Mouse (Mus musculus) myocyte (in vitro differentiated cells): ENCODE results near the gene Sh3gl1.
A peak's percentile ranks its signal among the peaks of the same experiment; 100 is the strongest.

Experiments
- MYOD1 ChIP-seq, 3 experiments: IDR thresholded peaks; one replicate each; pipeline ENCODE4 v1.6.1; 2011; ENCODE audit warnings: control low read depth in 2 of 3, low read depth in 2 of 3, mild to moderate bottlenecking in 2 of 3, moderate library complexity in 1 of 3; ENCODE audit not compliant: insufficient read length in 2 of 3, control insufficient read depth in 1 of 3
- POLR2A ChIP-seq: IDR thresholded peaks from one replicate; pipeline ENCODE4 v1.6.1; 2011; ENCODE audit warnings: low read depth, mild to moderate bottlenecking, control low read depth, moderate library complexity; ENCODE audit not compliant: insufficient read length

DNA sequence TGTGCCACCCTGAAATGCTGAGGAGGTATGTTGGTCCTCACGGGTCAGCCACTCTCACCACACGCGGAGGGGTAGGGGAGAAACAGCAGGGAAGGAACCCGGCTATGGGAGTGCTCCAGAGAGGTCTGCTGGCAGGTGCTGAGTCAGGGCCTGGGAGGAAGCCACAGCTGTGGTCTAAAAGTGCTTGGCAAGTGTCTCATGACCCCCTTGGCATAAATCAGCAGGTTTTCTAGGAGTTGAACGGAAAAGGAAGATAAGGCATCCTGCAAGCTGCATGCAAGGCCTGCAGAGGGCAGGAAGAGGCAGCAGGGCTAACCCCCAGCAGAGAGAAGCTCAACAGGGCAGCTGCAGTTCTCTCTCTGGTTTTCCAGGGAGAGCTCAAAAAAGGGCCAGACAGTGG lies 5.5 kb downstream of the Sh3gl1 start:
- TF ChIP-seq MYOD1 (IDR thresholded peaks at IDR 0.05; ENCODE audit: control insufficient read depth in 1 of 3, insufficient read length in 2 of 3, low read depth in 2 of 3), result peak; percentile 24 to 75 (median 61)
- no peak for TF ChIP-seq POLR2A
